Mouse (Mus musculus) hindbrain, embryonic 14.5 days (tissue): ENCODE measurements at regions not wholly inside any gene's neighbourhood (a gene's known extent, or its start where the extent isn't known, plus 50 kb on each side); places are given as distances from the start of the nearest gene placed in this dataset.
"Not testable (repeated sequence)": the region's sequence is repeated elsewhere in the genome, so short reads cannot be mapped to it uniquely, and the experiment has no call there.

Experiments
- ATAC-seq: fragments of 200-750 bp; cut with Nextera tagmentation; 2 replicates; pipeline ENCODE4 v1.8.0; 2017; ENCODE audit warnings: moderate number of reproducible peaks, mild to moderate bottlenecking, moderate TSS enrichment, moderate library complexity; ENCODE audit not compliant: low FRiP score
- DNase-seq: peaks from one replicate; pipeline ENCODE4 v3.0.0-alpha.2; 2015; ENCODE audit warnings: low spot score
- H3K27ac ChIP-seq: fragments of 300-500 bp; sonication (generic); 2 replicates; pipeline ENCODE4 v1.5.1; 2014; ENCODE audit warnings: mild to moderate bottlenecking, moderate library complexity
- H3K27me3 ChIP-seq: fragments of 300-500 bp; sonication (generic); 2 replicates; pipeline ENCODE4 v1.6.1; 2014; ENCODE audit warnings: mild to moderate bottlenecking, low read length, mixed read lengths; ENCODE audit not compliant: control insufficient read depth, insufficient read depth
- H3K36me3 ChIP-seq: fragments of 300-500 bp; sonication (generic); replicated peaks from 2 replicates; pipeline ENCODE4 v1.6.1; 2014; ENCODE audit not compliant: control insufficient read depth, insufficient read depth
- H3K4me1 ChIP-seq: fragments of 300-500 bp; sonication (generic); replicated peaks from 2 replicates; pipeline ENCODE4 v1.6.1; 2014; ENCODE audit warnings: antibody characterized with exemption, low read length, mixed read lengths; ENCODE audit not compliant: control insufficient read depth, insufficient read depth
- H3K4me2 ChIP-seq: fragments of 300-500 bp; sonication (generic); replicated peaks from 2 replicates; pipeline ENCODE4 v1.6.1; 2014; ENCODE audit warnings: mild to moderate bottlenecking, moderate library complexity
- H3K4me3 ChIP-seq: fragments of 300-500 bp; sonication (generic); replicated peaks from 2 replicates; pipeline ENCODE4 v1.5.1; 2014; ENCODE audit warnings: mild to moderate bottlenecking, low read length
- H3K9ac ChIP-seq: fragments of 300-500 bp; sonication (generic); 2 replicates; pipeline ENCODE4 v1.6.1; 2014
- H3K9me3 ChIP-seq: fragments of 300-500 bp; sonication (generic); 2 replicates; pipeline ENCODE4 v1.6.1; 2016; ENCODE audit warnings: low read length; ENCODE audit not compliant: control insufficient read depth
- WGBS: fragments of 180-500 bp; shearing (Covaris S2); extraction: QIAGEN DNeasy Blood & Tissue Kit; methylation state at CpG from one replicate; pipeline ENCODE4 v1.1.7; 2014; 5-methylcytosine and 5-hydroxymethylcytosine counted together

DNA sequence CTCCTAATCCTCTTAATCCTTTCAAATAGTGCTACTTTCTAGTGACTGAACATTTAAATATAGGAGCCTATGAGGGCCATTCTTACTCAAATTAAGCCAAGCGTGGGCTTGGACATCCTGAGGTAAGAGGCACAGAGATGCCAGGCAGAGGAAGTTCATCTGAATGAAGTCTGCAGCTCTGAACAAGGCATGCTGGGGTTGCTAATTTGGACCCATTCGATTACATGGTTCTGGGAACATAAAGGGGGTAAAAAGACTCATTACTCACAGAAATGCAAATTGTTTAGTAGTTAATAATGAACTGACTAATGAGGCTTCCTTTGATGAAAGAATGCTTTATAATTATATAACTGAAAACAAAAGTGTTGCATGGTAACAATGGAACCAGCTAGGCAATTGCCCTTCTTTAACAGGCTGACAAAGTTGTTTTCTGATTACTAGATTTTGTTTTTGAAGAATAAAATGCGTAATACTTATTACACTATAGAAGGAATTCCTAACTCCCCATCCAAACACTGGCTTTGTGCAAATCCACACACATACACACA, 127.1 kb upstream of the Prkcq start:
- H3K9me3 ChIP-seq: no peaks in the 10 kb centered on the region
- WGBS: 69% methylated on average over 3 of the region's 3 CpGs
- ATAC-seq: no peak
- no peaks in the 10 kb centered on the region for H3K36me3 ChIP-seq
- no peak overlapping the region for H3K9ac ChIP-seq
- H3K4me1 ChIP-seq: no peaks in the 10 kb centered on the region
- H3K4me3 ChIP-seq: no peak overlapping the region
- no peak overlapping the region for H3K27ac ChIP-seq
- no peak overlapping the region for H3K4me2 ChIP-seq
- no peaks in the 10 kb centered on the region for H3K27me3 ChIP-seq
- no peak for DNase-seq

DNA sequence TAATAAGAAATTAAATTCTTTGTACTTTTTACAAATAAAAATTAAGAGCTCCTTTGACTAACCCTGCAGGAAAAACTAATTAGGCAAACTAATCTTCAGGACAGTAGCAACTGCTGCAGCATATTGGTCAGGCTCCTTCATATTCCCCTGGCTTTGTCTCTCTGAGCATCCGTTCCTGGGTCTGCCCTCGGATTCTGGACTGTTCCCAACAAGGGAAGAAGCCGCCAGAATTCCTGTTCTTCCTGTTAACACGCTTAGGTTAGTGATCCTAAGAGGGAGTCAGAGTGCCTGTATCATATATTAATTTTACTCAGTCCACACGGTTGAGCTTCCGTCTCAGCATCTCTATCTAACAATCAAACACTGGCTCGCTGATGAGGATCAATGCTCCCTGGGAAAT, 120.3 kb upstream of the Prkcq start:
- H3K36me3 ChIP-seq: no peaks in the 10 kb centered on the region
- WGBS: 82% methylated on average over 7 of the region's 7 CpGs
- no peak overlapping the region for H3K4me3 ChIP-seq

DNA sequence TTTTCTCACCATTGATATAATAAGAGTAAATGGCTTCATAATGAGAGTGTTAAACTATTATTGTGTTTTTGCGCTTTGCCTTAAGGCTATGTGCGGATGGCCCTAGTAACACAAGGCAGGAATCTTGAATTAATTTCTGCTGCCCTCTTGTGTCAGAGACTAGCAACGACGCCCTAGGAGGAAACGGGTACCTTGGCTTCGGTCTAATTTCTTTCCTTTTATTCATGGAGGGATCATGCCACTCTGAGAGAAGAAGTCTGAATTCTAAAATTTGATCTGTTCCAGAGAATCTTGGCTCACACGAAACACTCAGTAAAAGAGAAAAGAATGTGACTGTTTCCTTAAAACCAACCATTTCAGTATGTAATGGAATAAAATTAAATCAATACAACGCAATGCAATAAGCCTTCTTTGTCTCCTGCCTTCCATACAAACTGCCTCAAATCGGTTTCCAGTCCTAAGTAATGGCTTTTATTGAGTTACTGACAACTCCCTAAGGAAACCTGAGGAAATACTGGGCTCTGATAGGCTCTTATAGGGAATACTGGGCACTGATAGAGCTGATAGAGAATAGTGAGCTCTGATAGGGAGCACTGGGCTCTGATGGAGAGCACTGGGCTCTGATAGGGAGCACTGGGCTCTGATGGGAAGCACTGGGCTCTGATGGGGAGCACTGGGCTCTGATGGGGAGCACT, 112.0 kb upstream of the Prkcq start:
- Histone ChIP-seq H3K9ac (no peak overlapping the region), H3K4me2 (no peak overlapping the region), H3K36me3 (no peaks in the 10 kb centered on the region), H3K27me3 (no peaks in the 10 kb centered on the region), H3K27ac (peak overlapping the region; percentile 44; the same call in 1 of the 2 replicates), H3K4me1 (no peaks in the 10 kb centered on the region), H3K9me3 (no peaks in the 10 kb centered on the region), H3K4me3 (no peak overlapping the region)
- WGBS: 15% methylated on average over 9 of the region's 9 CpGs
- peak; percentile 90 for DNase-seq
- ATAC-seq: peak; percentile 92

More for the DNA sequence above, 120.3 kb upstream of the Prkcq start:
- DNase-seq (no peak), ATAC-seq (no peak)
- H3K9ac ChIP-seq: no peak overlapping the region
- H3K4me2 ChIP-seq: no peak overlapping the region
- H3K4me1 ChIP-seq: no peaks in the 10 kb centered on the region
- H3K9me3 ChIP-seq: no peaks in the 10 kb centered on the region
- H3K27ac ChIP-seq: no peak overlapping the region
- H3K27me3 ChIP-seq: no peaks in the 10 kb centered on the region

DNA sequence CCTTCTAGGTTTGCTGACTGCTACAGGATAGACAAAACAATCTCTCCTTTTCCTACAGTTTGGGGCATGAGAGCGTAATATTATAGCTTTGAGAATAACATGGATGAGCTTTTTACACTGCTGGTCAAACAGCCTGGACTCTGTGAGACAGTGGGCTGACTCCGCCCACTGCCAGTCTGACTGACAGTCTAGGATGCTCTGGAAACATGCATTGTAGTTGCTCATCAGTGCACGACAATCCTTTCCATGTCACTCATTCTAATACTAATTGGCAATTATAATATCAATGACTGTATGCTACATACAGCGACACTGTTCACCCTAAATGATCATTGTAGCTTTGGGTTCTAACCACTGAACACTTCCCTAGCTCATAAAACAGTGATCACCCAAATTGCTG, 104.5 kb upstream of the Prkcq start:
- no peak overlapping the region for H3K4me3 ChIP-seq
- no peaks in the 10 kb centered on the region for H3K36me3 ChIP-seq
- H3K27ac ChIP-seq: no peak overlapping the region
- ATAC-seq (no peak), DNase-seq (no peak)
- 56% methylated on average over 4 of the region's 4 CpGs for WGBS
- H3K4me1 ChIP-seq: no peaks in the 10 kb centered on the region
- no peak overlapping the region for H3K9ac ChIP-seq
- no peaks in the 10 kb centered on the region for H3K27me3 ChIP-seq
- H3K9me3 ChIP-seq: no peaks in the 10 kb centered on the region
- no peak overlapping the region for H3K4me2 ChIP-seq

DNA sequence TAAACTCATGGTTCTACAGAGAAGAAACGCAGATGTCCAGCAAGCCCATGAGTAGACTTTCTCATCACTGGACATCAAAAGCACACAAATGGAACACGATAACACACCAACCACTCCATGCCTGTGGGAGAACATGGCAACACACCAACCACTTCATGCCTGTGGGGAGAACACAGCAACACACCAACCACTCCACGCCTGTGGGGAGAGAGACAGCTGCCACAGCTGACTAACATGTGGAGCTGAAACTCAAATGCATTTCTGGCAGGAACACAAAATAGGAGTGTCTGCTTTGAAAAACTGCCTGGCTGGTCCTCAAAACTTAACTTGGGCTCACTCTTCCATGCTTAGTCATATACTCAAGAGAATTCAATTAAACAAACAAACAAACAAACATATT, 88.4 kb upstream of the Prkcq start:
- ATAC-seq: no peak
- no peaks in the 10 kb centered on the region for H3K36me3 ChIP-seq
- no peaks in the 10 kb centered on the region for H3K27me3 ChIP-seq

DNA sequence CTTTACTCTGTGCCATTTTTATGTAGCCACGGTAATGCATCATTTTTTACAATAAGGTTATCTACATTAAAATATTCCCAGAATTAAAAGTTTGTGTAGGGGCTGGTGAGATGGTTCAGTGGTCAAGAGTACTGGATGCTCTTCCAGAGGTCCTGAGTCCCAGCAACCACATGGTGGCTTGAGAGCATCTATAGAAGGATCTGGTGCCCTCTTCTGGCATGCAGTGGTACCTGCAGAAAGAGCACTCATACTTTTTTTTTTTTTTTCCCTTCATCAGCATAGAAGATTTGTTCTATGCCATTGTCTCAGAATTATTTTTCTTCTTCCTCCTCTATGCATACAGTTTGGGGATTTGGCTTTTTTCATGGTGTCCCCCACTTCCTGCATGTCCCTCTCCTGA, 84.9 kb upstream of the Prkcq start:
- ATAC-seq (no peak), DNase-seq (peak; percentile 45)
- Histone ChIP-seq H3K36me3 (no peaks in the 10 kb centered on the region), H3K4me1 (no peaks in the 10 kb centered on the region), H3K27me3 (no peaks in the 10 kb centered on the region), H3K4me2 (no peak overlapping the region), H3K4me3 (no peak overlapping the region), H3K9ac (no peak overlapping the region), H3K27ac (no peak overlapping the region), H3K9me3 (no peaks in the 10 kb centered on the region)
- 36% methylated on average over 1 of the region's 1 CpGs for WGBS

More for the DNA sequence above, 88.4 kb upstream of the Prkcq start:
- Histone ChIP-seq H3K9me3 (no peaks in the 10 kb centered on the region), H3K4me1 (no peaks in the 10 kb centered on the region), H3K4me3 (no peak overlapping the region), H3K27ac (no peak overlapping the region), H3K4me2 (no peak overlapping the region), H3K9ac (no peak overlapping the region)
- WGBS: 91% methylated on average over 3 of the region's 3 CpGs
- no peak for DNase-seq

DNA sequence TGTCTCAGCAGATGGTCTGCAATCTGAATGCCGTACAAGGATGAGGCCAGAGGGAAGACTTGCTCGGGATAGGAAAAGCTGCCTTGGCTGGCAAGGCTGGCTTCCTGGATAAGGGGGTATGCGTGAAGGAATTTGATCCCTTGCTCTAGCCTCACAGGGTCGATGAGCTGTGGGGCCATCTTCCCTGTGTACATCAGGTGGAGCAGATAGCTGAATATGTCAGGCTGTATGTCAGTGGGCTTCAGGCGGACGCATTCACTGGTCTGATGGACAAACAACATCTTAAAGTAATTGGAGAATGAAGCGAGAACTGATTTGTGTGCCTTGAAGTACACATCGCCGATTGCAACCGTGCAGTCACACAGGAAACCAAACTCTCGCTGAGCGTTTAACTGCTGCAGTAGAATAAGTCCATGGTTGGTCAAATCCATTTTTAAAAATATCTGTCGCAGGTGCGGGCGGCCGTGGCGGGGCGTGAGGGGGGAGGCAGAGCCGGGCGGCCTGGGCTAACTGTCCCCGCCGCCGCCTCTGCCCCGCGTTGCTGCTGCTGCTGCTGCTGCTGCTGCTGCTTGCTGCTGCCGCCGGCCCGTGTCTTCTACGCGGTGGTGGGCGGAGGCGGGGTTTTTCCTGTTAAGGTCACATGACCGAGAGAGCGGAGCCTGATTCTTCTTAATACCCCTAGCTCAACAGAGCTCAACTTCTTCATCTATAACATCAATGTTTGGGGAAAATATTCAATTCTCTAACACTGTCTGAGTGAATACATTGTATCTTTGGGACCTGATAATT, 71.9 kb upstream of the Prkcq start:
- H3K27me3 ChIP-seq, H3K4me1 ChIP-seq, H3K27ac ChIP-seq, H3K9ac ChIP-seq, H3K36me3 ChIP-seq, H3K9me3 ChIP-seq: not testable (repeated sequence)
- 46% methylated on average over 32 of the region's 34 CpGs for WGBS
- DNase-seq (peak; percentile 55), ATAC-seq (peak; percentile 88)
- peak overlapping the region; percentile 26 for H3K4me3 ChIP-seq
- peak overlapping the region; percentile 46 for H3K4me2 ChIP-seq

DNA sequence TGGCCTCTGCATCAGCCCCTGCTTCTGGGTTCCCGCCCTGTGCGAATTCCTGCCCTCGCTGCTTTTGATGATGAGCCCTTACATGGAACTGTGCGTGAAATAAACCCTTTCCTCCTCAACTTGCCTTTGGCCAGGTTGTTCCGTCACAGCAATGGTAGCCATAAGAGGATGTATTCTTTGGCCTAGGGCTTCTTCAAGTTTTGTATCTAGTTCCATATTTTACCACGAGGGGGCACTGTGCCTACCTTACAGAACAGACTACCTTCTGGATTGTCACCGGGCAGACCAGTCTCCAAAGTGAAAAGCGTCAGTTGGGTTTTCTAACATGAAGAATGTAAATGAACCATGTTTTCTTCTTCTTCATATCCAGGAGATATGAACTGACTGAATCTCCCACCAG, 58.7 kb upstream of the Prkcq start:
- Histone ChIP-seq H3K4me1 (no peaks in the 10 kb centered on the region), H3K27me3 (no peaks in the 10 kb centered on the region), H3K36me3 (no peaks in the 10 kb centered on the region), H3K9me3 (no peaks in the 10 kb centered on the region), H3K9ac (no peak overlapping the region), H3K4me3 (no peak overlapping the region), H3K27ac (no peak overlapping the region), H3K4me2 (no peak overlapping the region)
- peak; percentile 82 for DNase-seq
- 45% methylated on average over 8 of the region's 8 CpGs for WGBS
- ATAC-seq: peak; percentile 24; the same call in 1 of the 2 replicates

DNA sequence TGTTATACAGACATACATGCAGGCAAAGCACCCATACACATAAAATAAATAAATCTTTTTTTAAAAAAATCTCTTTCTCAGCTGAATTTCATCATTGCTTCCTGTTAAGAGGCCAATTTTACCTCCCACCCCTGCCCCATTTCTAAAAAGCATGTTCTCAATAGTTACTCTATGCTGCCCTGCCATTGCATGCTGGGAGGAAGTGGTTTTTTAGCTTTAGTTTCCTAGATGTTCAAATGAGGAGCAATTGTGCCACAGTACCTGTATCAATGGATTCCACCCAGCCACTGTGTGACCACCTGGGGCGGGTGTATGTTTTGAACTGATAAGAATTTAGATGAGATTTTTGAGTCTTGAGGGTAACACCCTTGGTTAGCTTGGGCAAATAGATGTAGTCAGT, 53.3 kb upstream of the Prkcq start:
- 95% methylated on average over 1 of the region's 1 CpGs for WGBS
- ATAC-seq: no peak
- no peak overlapping the region for H3K9ac ChIP-seq

More for the DNA sequence above, 53.3 kb upstream of the Prkcq start:
- no peaks in the 10 kb centered on the region for H3K4me1 ChIP-seq
- no peak for DNase-seq
- H3K27me3 ChIP-seq: no peaks in the 10 kb centered on the region
- no peaks in the 10 kb centered on the region for H3K9me3 ChIP-seq
- H3K4me2 ChIP-seq: no peak overlapping the region
- no peak overlapping the region for H3K27ac ChIP-seq
- H3K4me3 ChIP-seq: no peak overlapping the region
- no peaks in the 10 kb centered on the region for H3K36me3 ChIP-seq
